ENCODE assay signal across 8 mouse cellular contexts in genomic region chr2:18675681-18676456, GRCm38 (mm10). TPM values are rescaled to one million over a fixed set of nuclear protein-coding genes. Genes with fewer than 3 reads are reported as not detected.
A peak's percentile ranks its signal among the peaks of the same experiment; 100 is the strongest.
DNase-seq lines count a peak whose midpoint lies in the region; ATAC-seq lines count a peak whose summit lies in the region.

No protein-coding gene starts in this region.

- no peak for DNase-seq in heart, adult 18-20 months
- DNase-seq in NIH3T3 (ENCODE audit: low read depth): peak; percentile 14
- peak; percentile 31 for DNase-seq in midbrain, embryonic 14.5 days
- no peak for DNase-seq in right cerebral cortex, adult 2 months (ENCODE audit: low spot score in 2 of 2)
- no peak for DNase-seq in right cerebral cortex, postnatal 14 days
- DNase-seq in spleen, postnatal 10 days (ENCODE audit: low spot score in 2 of 2): no peak

- peaks cover 8% of the 10 kb centered on the region; the same call in 1 of the 2 replicates for H3K27me3 ChIP-seq in heart, embryonic 16.5 days (ENCODE audit: control insufficient read depth, insufficient read depth, low read length)
- H3K27me3 ChIP-seq in hindbrain, embryonic 12.5 days: peaks cover 26% of the 10 kb centered on the region
- H3K27me3 ChIP-seq in midbrain, embryonic 14.5 days (ENCODE audit: control insufficient read depth, insufficient read depth, low read length): peaks cover 35% of the 10 kb centered on the region

- H3K36me3 ChIP-seq in heart, embryonic 16.5 days (ENCODE audit: control insufficient read depth, insufficient read depth): no peaks in the 10 kb centered on the region
- H3K36me3 ChIP-seq in hindbrain, embryonic 12.5 days: no peaks in the 10 kb centered on the region
- H3K36me3 ChIP-seq in midbrain, embryonic 14.5 days (ENCODE audit: control insufficient read depth, insufficient read depth, low read length): no peaks in the 10 kb centered on the region

- 21% methylated on average over 40 of the region's 42 CpGs for WGBS in heart, embryonic 16.5 days
- 2% methylated on average over 42 of the region's 42 CpGs for WGBS in hindbrain, embryonic 12.5 days
- 4% methylated on average over 42 of the region's 42 CpGs for WGBS in midbrain, embryonic 14.5 days

- H3K9me3 ChIP-seq in heart, embryonic 16.5 days (replicated peaks; ENCODE audit: control insufficient read depth, low read length): no peaks in the 10 kb centered on the region
- no peaks in the 10 kb centered on the region for H3K9me3 ChIP-seq in hindbrain, embryonic 12.5 days (replicated peaks)
- H3K9me3 ChIP-seq in midbrain, embryonic 14.5 days (ENCODE audit: control insufficient read depth, low read length): no peaks in the 10 kb centered on the region

- H3K9ac ChIP-seq in heart, embryonic 16.5 days (ENCODE audit: low read length): peak overlapping the region; percentile 90
- peak overlapping the region; percentile 96 for H3K9ac ChIP-seq in hindbrain, embryonic 12.5 days
- peak overlapping the region; percentile 98 for H3K9ac ChIP-seq in midbrain, embryonic 14.5 days (replicated peaks; ENCODE audit: low read length)

- peak overlapping the region; percentile 96 for H3K27ac ChIP-seq in heart, embryonic 16.5 days (ENCODE audit: low read length)
- peak overlapping the region; percentile 100 for H3K27ac ChIP-seq in hindbrain, embryonic 12.5 days
- H3K27ac ChIP-seq in midbrain, embryonic 14.5 days (replicated peaks; ENCODE audit: low read depth, low read length): peak overlapping the region; percentile 99

- peak overlapping the region; percentile 94 for H3K4me3 ChIP-seq in heart, embryonic 16.5 days (ENCODE audit: low read length)
- peak overlapping the region; percentile 85 for H3K4me3 ChIP-seq in hindbrain, embryonic 12.5 days
- peak overlapping the region; percentile 78 for H3K4me3 ChIP-seq in midbrain, embryonic 14.5 days (replicated peaks; ENCODE audit: low read depth, low read length)

- no peak for ATAC-seq in heart, embryonic 16.5 days (replicated peaks; ENCODE audit: extremely low read depth, insufficient read depth, low FRiP score)
- no peak for ATAC-seq in hindbrain, embryonic 12.5 days (ENCODE audit: low FRiP score)
- no peak for ATAC-seq in midbrain, embryonic 14.5 days (ENCODE audit: low FRiP score, low TSS enrichment)

- H3K4me2 ChIP-seq in heart, embryonic 16.5 days (ENCODE audit: low read depth, low read length): peak overlapping the region; percentile 90
- peak overlapping the region; percentile 77 for H3K4me2 ChIP-seq in hindbrain, embryonic 12.5 days (replicated peaks)
- peak overlapping the region; percentile 82 for H3K4me2 ChIP-seq in midbrain, embryonic 14.5 days (ENCODE audit: low read length)

- H3K4me1 ChIP-seq in heart, embryonic 16.5 days (ENCODE audit: control insufficient read depth, insufficient read depth, low read length): peaks cover 24% of the 10 kb centered on the region
- peaks cover 33% of the 10 kb centered on the region for H3K4me1 ChIP-seq in hindbrain, embryonic 12.5 days
- H3K4me1 ChIP-seq in midbrain, embryonic 14.5 days (ENCODE audit: control insufficient read depth, insufficient read depth, low read length): peaks cover 31% of the 10 kb centered on the region

RNA-seq across cellular contexts. Expression of gene Bmi1, which starts 0.9 kb away (rescaled TPM):
- 13.8 and 15.8 TPM in 2 replicates for polyA plus RNA-seq in heart, embryonic 16.5 days (2015; fragmentation: Nextera tagmentation; extraction: Ambion mirVana)
- total RNA-seq in heart, adult 18-20 months (2021): 10 to 100 TPM; 59.2 to 63.0 TPM
- 42.4 and 46.8 TPM in 2 replicates for polyA plus RNA-seq in hindbrain, embryonic 12.5 days (2016; fragmentation: Nextera tagmentation; extraction: Ambion mirVana)
- 34.1 and 43.6 TPM in 2 replicates for polyA plus RNA-seq in midbrain, embryonic 14.5 days (2014; fragmentation: Nextera tagmentation; extraction: Ambion mirVana)

RNA-seq across cellular contexts. Expression of gene Commd3, which starts 3.7 kb away (rescaled TPM):
- polyA plus RNA-seq in heart, embryonic 16.5 days (2015; fragmentation: Nextera tagmentation; extraction: Ambion mirVana): 194 and 201 TPM in 2 replicates
- 100 to 1,000 TPM in 1 of 2 experiments, 10 to 100 TPM in 1; 98.5 to 115 TPM for total RNA-seq in heart, adult 18-20 months (2021)
- polyA plus RNA-seq in hindbrain, embryonic 12.5 days (2016; fragmentation: Nextera tagmentation; extraction: Ambion mirVana): 174 and 180 TPM in 2 replicates
- 202 and 219 TPM in 2 replicates for polyA plus RNA-seq in midbrain, embryonic 14.5 days (2014; fragmentation: Nextera tagmentation; extraction: Ambion mirVana)

RNA-seq across cellular contexts. Expression of gene Spag6, which starts 18.0 kb away (rescaled TPM):
- polyA plus RNA-seq in heart, embryonic 16.5 days (2015; fragmentation: Nextera tagmentation; extraction: Ambion mirVana): 0.26 TPM in 1 of 2 replicates, not detected in the other
- under 1 TPM in 1 of 2 experiments, not detected in 1; 0.55 TPM for total RNA-seq in heart, adult 18-20 months (2021)
- polyA plus RNA-seq in hindbrain, embryonic 12.5 days (2016; fragmentation: Nextera tagmentation; extraction: Ambion mirVana): 0.22 and 0.35 TPM in 2 replicates
- 0.20 and 0.25 TPM in 2 replicates for polyA plus RNA-seq in midbrain, embryonic 14.5 days (2014; fragmentation: Nextera tagmentation; extraction: Ambion mirVana)

Comparison
In these comparisons a context has a peak if more than half of its experiments do, and no peak if none do; other contexts are left out.
1. DNase-seq: peak in NIH3T3 (single experiment) and midbrain, embryonic 14.5 days (single experiment); none in heart, adult 18-20 months (0 of 2), right cerebral cortex, adult 2 months (0 of 2), right cerebral cortex, postnatal 14 days (single experiment) and spleen, postnatal 10 days (0 of 2).
2. Peak in every context shown above with its lines, with median percentiles within 50 percentile points of each other: H3K27ac ChIP-seq, H3K4me2 ChIP-seq, H3K4me3 ChIP-seq and H3K9ac ChIP-seq.